Mouse (Mus musculus): ENCODE measurements around the gene 4930507D05Rik.
"Not testable (repeated sequence)": the region's sequence is repeated elsewhere in the genome, so short reads cannot be mapped to it uniquely, and the experiment has no call there.

4930507D05Rik gene

GRCm38 (mm10) chr10:62481108-62481852 lies 32.0 kb downstream of the 4930507D05Rik start:
- DNase-seq: no peak

DNA sequence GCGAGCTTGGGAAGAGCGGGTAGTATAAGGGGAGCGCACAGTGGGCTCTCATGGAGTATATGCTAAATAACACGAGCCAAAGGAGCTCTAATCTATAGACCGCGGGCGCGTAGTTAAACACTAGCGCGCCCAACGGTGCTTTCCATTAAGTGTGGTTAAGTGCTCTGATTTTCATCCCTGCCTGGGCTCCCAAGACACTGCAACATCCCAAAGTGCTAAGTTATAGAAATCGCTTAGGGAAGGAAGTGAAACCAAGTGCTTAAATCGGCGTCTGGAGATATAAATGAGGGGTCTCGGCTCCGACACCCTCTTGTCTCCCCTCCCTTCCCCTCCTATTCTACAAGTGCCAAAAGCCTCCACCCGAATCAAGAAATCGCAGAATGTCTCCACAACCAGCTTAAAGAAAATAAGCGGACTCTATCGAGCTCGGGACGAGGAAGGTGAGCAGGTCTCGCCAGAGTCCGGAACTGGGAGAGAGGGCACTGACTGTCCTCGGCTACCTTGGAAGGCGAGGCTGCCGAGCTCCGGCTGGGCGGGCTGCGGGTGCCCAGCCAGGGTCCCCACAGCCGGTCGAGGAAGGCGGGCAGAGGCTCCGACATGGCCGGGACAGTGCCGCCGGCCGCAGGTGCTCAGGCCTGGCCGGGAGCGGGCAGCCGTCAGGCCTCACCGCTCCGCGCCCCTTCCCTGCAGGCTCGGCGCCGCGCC lies 36.7 kb downstream of the 4930507D05Rik start:
- peak; percentile 18 for DNase-seq

- DNase-seq: peak; percentile 99
Measured at GRCm38 (mm10) chr10:62486618-62487415, 37.5 kb downstream of the 4930507D05Rik start, which contains the start of gene Vps26a. Gene Vps26a, minus strand, starts transcription at chr10:62486805.

DNA sequence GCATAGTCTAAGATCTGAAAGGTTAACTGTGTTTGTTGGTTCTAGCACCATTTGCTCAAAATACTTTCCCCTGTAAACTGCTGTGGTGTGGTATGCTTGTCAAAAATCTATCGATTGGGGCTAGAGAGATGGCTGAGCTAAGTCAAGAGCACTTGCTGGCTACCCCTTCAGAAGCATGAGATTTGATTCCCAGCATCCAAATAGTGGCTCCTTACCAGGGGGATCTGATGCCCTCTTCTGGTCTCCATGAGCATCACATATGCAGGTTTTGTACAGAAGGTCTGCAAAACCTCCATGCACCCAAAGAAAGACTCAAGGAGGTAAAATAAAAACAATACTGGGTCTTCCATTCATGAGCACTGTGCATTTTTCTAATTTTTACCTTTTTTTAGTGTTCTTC lies 39.0 kb downstream of the 4930507D05Rik start:
- peak; percentile 47 for DNase-seq

- not testable (repeated sequence) for DNase-seq
Measured at GRCm38 (mm10) chr10:62491681-62492080, 42.4 kb downstream of the 4930507D05Rik start.

GRCm38 (mm10) chr10:62500088-62500915 lies 51.0 kb downstream of the 4930507D05Rik start:
- peak; percentile 81 for DNase-seq

Measured in thymus, postnatal 14 days (tissue).